In genomic region chr7:27165007-27165655, GRCm38 (mm10) we compare ENCODE assay signal across 8 mouse cellular contexts. TPM values are rescaled to one million over a fixed set of nuclear protein-coding genes. Genes with fewer than 3 reads are reported as not detected.
DNase-seq lines count a peak whose midpoint lies in the region; ATAC-seq and TF ChIP-seq lines count a peak whose summit lies in the region.

No protein-coding gene starts in this region.

- peak overlapping the region; percentile 76 for H3K4me2 ChIP-seq in hindbrain, embryonic 15.5 days
- H3K4me2 ChIP-seq in liver, embryonic 13.5 days = peak overlapping the region; percentile 83

- H3K9ac ChIP-seq in heart, adult 2 months (ENCODE audit: low read depth, low read length) = peak overlapping the region; percentile 64
- peak overlapping the region; percentile 95 for H3K9ac ChIP-seq in ES-E14 (ENCODE audit: insufficient read depth, low read depth, low read length, poor library complexity, severe bottlenecking)
- peak overlapping the region; percentile 81 for H3K9ac ChIP-seq in hindbrain, embryonic 15.5 days
- H3K9ac ChIP-seq in liver, embryonic 13.5 days = peak overlapping the region; percentile 86

- no peak for TF ChIP-seq CTCF in heart, adult 2 months (IDR thresholded peaks at IDR 0.05)

- intact Hi-C loops in heart, adult 2 months (cut with DNase I) = loop anchor here (10.0 kb wide), 1 partner anchor 310 kb away; the partner anchor contains the start of gene Sertad3
- intact Hi-C loops in heart, postnatal 36 days (cut with DNase I) = loop anchor here (10.0 kb wide), 1 partner anchor 320 kb away; the partner anchor contains the start of gene Sertad1

- peaks cover 8% of the 10 kb centered on the region for H3K79me2 ChIP-seq in heart, adult 2 months (replicated peaks; ENCODE audit: control insufficient read depth, insufficient read depth, low read length)

- ATAC-seq in hindbrain, embryonic 15.5 days (ENCODE audit: low FRiP score, low read depth) = peak; percentile 6; the same call in 1 of the 2 replicates
- ATAC-seq in liver, embryonic 13.5 days (ENCODE audit: low read depth) = no peak

- DNase-seq in heart, adult 2 months = peak; percentile 49 to 55
- DNase-seq in heart, postnatal 36 days = no peak
- DNase-seq in ES-E14 (ENCODE audit: low read depth, low spot score) = no peak
- DNase-seq in embryonic facial prominence, embryonic 10.5 days (ENCODE audit: low spot score) = no peak
- DNase-seq in liver, embryonic 13.5 days = no peak
- no peak for DNase-seq in T-cell, adult 2 months (ENCODE audit: low spot score)
- DNase-seq in left cerebral cortex, adult 18-20 months (ENCODE audit: low spot score in 2 of 2) = no peak

- H3K9me3 ChIP-seq in ES-E14 (ENCODE audit: control insufficient read depth, insufficient read depth, low read depth, low read length) = no peaks in the 10 kb centered on the region
- 0 out of 2 replicates have a peak, but pooled peaks cover 2% of the 10 kb centered on the region for H3K9me3 ChIP-seq in embryonic facial prominence, embryonic 10.5 days
- H3K9me3 ChIP-seq in hindbrain, embryonic 15.5 days = no peaks in the 10 kb centered on the region
- H3K9me3 ChIP-seq in liver, embryonic 13.5 days (replicated peaks) = no peaks in the 10 kb centered on the region

- TF ChIP-seq POLR2A in heart, adult 2 months (IDR thresholded peaks at IDR 0.05; ENCODE audit: insufficient read depth, low read depth, low read length) = no peak

- 60% methylated on average over 23 of the region's 23 CpGs for WGBS in heart, adult 2 months
- 74% methylated on average over 23 of the region's 23 CpGs for WGBS in embryonic facial prominence, embryonic 10.5 days
- 65% methylated on average over 23 of the region's 23 CpGs for WGBS in hindbrain, embryonic 15.5 days
- 80% methylated on average over 23 of the region's 23 CpGs for WGBS in liver, embryonic 13.5 days (ENCODE audit: insufficient replicate concordance)

- H3K4me1 ChIP-seq in heart, adult 2 months (ENCODE audit: control insufficient read depth, insufficient read depth, low read length) = peaks cover 35% of the 10 kb centered on the region
- peaks cover 3 to 14% of the 10 kb centered on the region in 2 experiments; a peak in 3 of 4 replicates for H3K4me1 ChIP-seq in ES-E14 (ENCODE audit: control insufficient read depth in 2 of 2, insufficient read depth in 2 of 2, low read length in 2 of 2, poor library complexity in 1 of 2)
- peaks cover 58% of the 10 kb centered on the region for H3K4me1 ChIP-seq in embryonic facial prominence, embryonic 10.5 days
- H3K4me1 ChIP-seq in hindbrain, embryonic 15.5 days (replicated peaks) = peaks cover 63% of the 10 kb centered on the region
- peaks cover 75% of the 10 kb centered on the region for H3K4me1 ChIP-seq in liver, embryonic 13.5 days (replicated peaks)

- no peaks in the 10 kb centered on the region for H3K27me3 ChIP-seq in heart, adult 2 months (ENCODE audit: control insufficient read depth, insufficient read depth, low read length)
- no peaks in the 10 kb centered on the region for H3K27me3 ChIP-seq in embryonic facial prominence, embryonic 10.5 days (replicated peaks; ENCODE audit: low read depth, poor library complexity, severe bottlenecking)
- no peaks in the 10 kb centered on the region for H3K27me3 ChIP-seq in hindbrain, embryonic 15.5 days
- H3K27me3 ChIP-seq in liver, embryonic 13.5 days = no peaks in the 10 kb centered on the region

- peak overlapping the region; percentile 95 for H3K27ac ChIP-seq in heart, adult 2 months
- H3K27ac ChIP-seq in ES-E14 (ENCODE audit: insufficient read depth, low read depth, low read length, poor library complexity, severe bottlenecking) = no peak overlapping the region; the same call in none of the 2 replicates
- peak overlapping the region; percentile 98 for H3K27ac ChIP-seq in embryonic facial prominence, embryonic 10.5 days (replicated peaks)
- H3K27ac ChIP-seq in hindbrain, embryonic 15.5 days (replicated peaks) = peak overlapping the region; percentile 98
- H3K27ac ChIP-seq in liver, embryonic 13.5 days = peak overlapping the region; percentile 87

- TF ChIP-seq EP300 in heart, adult 2 months (IDR thresholded peaks at IDR 0.05; ENCODE audit: insufficient read depth, low read depth, low read length) = no peak

- in situ Hi-C loops in ES-E14 (cut with MboI; ENCODE audit: low sequenced_read_pairs in 2 of 2, unreplicated experiment in 2 of 2) = no loop called here

- H3K36me3 ChIP-seq in heart, adult 2 months (ENCODE audit: control insufficient read depth, insufficient read depth, low read length) = peaks cover 7% of the 10 kb centered on the region; the same call in 1 of the 2 replicates
- H3K36me3 ChIP-seq in ES-E14 (ENCODE audit: control insufficient read depth, insufficient read depth, low read length, poor library complexity, severe bottlenecking) = no peaks in the 10 kb centered on the region; the same call in 1 of the 2 replicates
- peaks cover 54% of the 10 kb centered on the region for H3K36me3 ChIP-seq in embryonic facial prominence, embryonic 10.5 days (replicated peaks)
- peaks cover 9% of the 10 kb centered on the region; the same call in 1 of the 2 replicates for H3K36me3 ChIP-seq in hindbrain, embryonic 15.5 days
- H3K36me3 ChIP-seq in liver, embryonic 13.5 days = peaks cover 36% of the 10 kb centered on the region

- peak overlapping the region; percentile 72 for H3K4me3 ChIP-seq in heart, adult 2 months
- H3K4me3 ChIP-seq in ES-E14 (ENCODE audit: insufficient read depth in 1 of 2, low read depth in 1 of 2, low read length in 2 of 2, poor library complexity in 1 of 2, severe bottlenecking in 1 of 2) = peak overlapping the region; percentile 72 to 87
- H3K4me3 ChIP-seq in embryonic facial prominence, embryonic 10.5 days = peak overlapping the region; percentile 82
- peak overlapping the region; percentile 78 for H3K4me3 ChIP-seq in hindbrain, embryonic 15.5 days
- peak overlapping the region; percentile 83 for H3K4me3 ChIP-seq in liver, embryonic 13.5 days (replicated peaks)

TF ChIP-seq in ES-E14, 5 proteins besides CTCF, POLR2A, EP300 and RAD21:
- no peak for TF ChIP-seq MAFK (IDR thresholded peaks at IDR 0.05; ENCODE audit: insufficient read depth, low read depth, low read length)
- no peak for TF ChIP-seq ZC3H11A (IDR thresholded peaks at IDR 0.05; ENCODE audit: borderline replicate concordance, low read depth, low read length)
- TF ChIP-seq CHD2 (IDR thresholded peaks at IDR 0.05; ENCODE audit: low read depth, low read length) = no peak

RNA-seq across cellular contexts. Expression of gene Egln2, which starts 1.5 kb away (rescaled TPM):
- 10 to 100 TPM; 51.8 to 64.4 TPM for total RNA-seq in heart, adult 2 months (2021)
- 52.4 and 57.7 TPM in 2 replicates for polyA plus RNA-seq in heart, adult 2 months (2012; rRNA removed)
- 10 to 100 TPM; 59.3 to 61.7 TPM for total RNA-seq in heart, postnatal 36 days (2021)
- total RNA-seq in ES-E14 (2012; rRNA removed) = 53.4 and 56.3 TPM in 2 replicates
- 77.5 and 81.3 TPM in 2 replicates for polyA plus RNA-seq in embryonic facial prominence, embryonic 10.5 days (2016; fragmentation: Nextera tagmentation; extraction: Ambion mirVana)
- polyA plus RNA-seq in hindbrain, embryonic 15.5 days (2015; fragmentation: Nextera tagmentation; extraction: Ambion mirVana) = 96.4 and 107 TPM in 2 replicates
- polyA plus RNA-seq in liver, embryonic 13.5 days (2015; fragmentation: Nextera tagmentation; extraction: Ambion mirVana) = 27.6 and 28.7 TPM in 2 replicates
- total RNA-seq in left cerebral cortex, adult 18-20 months (2021) = 100 to 1,000 TPM; 101 to 115 TPM

RNA-seq across cellular contexts. Expression of gene Cyp2t4, which starts 11.6 kb away (rescaled TPM):
- total RNA-seq in heart, adult 2 months (2021) = not detected
- not detected in 2 replicates for polyA plus RNA-seq in heart, adult 2 months (2012; rRNA removed)
- not detected for total RNA-seq in heart, postnatal 36 days (2021)
- 0.32 and 0.58 TPM in 2 replicates for total RNA-seq in ES-E14 (2012; rRNA removed)
- polyA plus RNA-seq in embryonic facial prominence, embryonic 10.5 days (2016; fragmentation: Nextera tagmentation; extraction: Ambion mirVana) = 0.09 and 0.16 TPM in 2 replicates
- 0.14 and 0.29 TPM in 2 replicates for polyA plus RNA-seq in hindbrain, embryonic 15.5 days (2015; fragmentation: Nextera tagmentation; extraction: Ambion mirVana)
- polyA plus RNA-seq in liver, embryonic 13.5 days (2015; fragmentation: Nextera tagmentation; extraction: Ambion mirVana) = 0.06 TPM in 1 of 2 replicates, not detected in the other
- total RNA-seq in left cerebral cortex, adult 18-20 months (2021) = not detected

RNA-seq across cellular contexts. Expression of gene Rab4b, which starts 13.6 kb away (rescaled TPM):
- total RNA-seq in heart, adult 2 months (2021) = 10 to 100 TPM; 11.0 TPM
- polyA plus RNA-seq in heart, adult 2 months (2012; rRNA removed) = 22.4 and 23.1 TPM in 2 replicates
- total RNA-seq in heart, postnatal 36 days (2021) = 10 to 100 TPM; 14.5 to 15.7 TPM
- total RNA-seq in ES-E14 (2012; rRNA removed) = 28.3 and 44.2 TPM in 2 replicates
- 60.0 and 63.1 TPM in 2 replicates for polyA plus RNA-seq in embryonic facial prominence, embryonic 10.5 days (2016; fragmentation: Nextera tagmentation; extraction: Ambion mirVana)
- 102 and 111 TPM in 2 replicates for polyA plus RNA-seq in hindbrain, embryonic 15.5 days (2015; fragmentation: Nextera tagmentation; extraction: Ambion mirVana)
- 28.5 and 28.6 TPM in 2 replicates for polyA plus RNA-seq in liver, embryonic 13.5 days (2015; fragmentation: Nextera tagmentation; extraction: Ambion mirVana)
- total RNA-seq in left cerebral cortex, adult 18-20 months (2021) = 10 to 100 TPM; 93.0 to 99.8 TPM

RNA-seq across cellular contexts. Expression of gene Gm21983, which starts 15.8 kb away (rescaled TPM):
- under 1 TPM in 1 of 2 experiments, not detected in 1; 0.16 TPM for total RNA-seq in heart, adult 2 months (2021)
- not detected in 2 replicates for polyA plus RNA-seq in heart, adult 2 months (2012; rRNA removed)
- total RNA-seq in heart, postnatal 36 days (2021) = not detected
- total RNA-seq in ES-E14 (2012; rRNA removed) = 1.3 TPM in 1 of 2 replicates, not detected in the other
- 1.3 TPM in 1 of 2 replicates, not detected in the other for polyA plus RNA-seq in embryonic facial prominence, embryonic 10.5 days (2016; fragmentation: Nextera tagmentation; extraction: Ambion mirVana)
- polyA plus RNA-seq in hindbrain, embryonic 15.5 days (2015; fragmentation: Nextera tagmentation; extraction: Ambion mirVana) = 0.39 and 1.1 TPM in 2 replicates
- polyA plus RNA-seq in liver, embryonic 13.5 days (2015; fragmentation: Nextera tagmentation; extraction: Ambion mirVana) = 0.46 TPM in 1 of 2 replicates, not detected in the other
- total RNA-seq in left cerebral cortex, adult 18-20 months (2021) = not detected

RNA-seq across cellular contexts. Expression of gene Mia, which starts 15.8 kb away (rescaled TPM):
- under 1 TPM in 1 of 2 experiments, not detected in 1; 0.39 TPM for total RNA-seq in heart, adult 2 months (2021)
- 0.50 and 0.78 TPM in 2 replicates for polyA plus RNA-seq in heart, adult 2 months (2012; rRNA removed)
- total RNA-seq in heart, postnatal 36 days (2021) = not detected
- 12.5 and 36.3 TPM in 2 replicates for total RNA-seq in ES-E14 (2012; rRNA removed)
- polyA plus RNA-seq in embryonic facial prominence, embryonic 10.5 days (2016; fragmentation: Nextera tagmentation; extraction: Ambion mirVana) = 0.62 and 1.5 TPM in 2 replicates
- 23.9 and 26.6 TPM in 2 replicates for polyA plus RNA-seq in hindbrain, embryonic 15.5 days (2015; fragmentation: Nextera tagmentation; extraction: Ambion mirVana)
- 0.85 TPM in 1 of 2 replicates, not detected in the other for polyA plus RNA-seq in liver, embryonic 13.5 days (2015; fragmentation: Nextera tagmentation; extraction: Ambion mirVana)
- 1 to 10 TPM in 1 of 2 experiments, under 1 TPM in 1; 0.70 to 1.4 TPM for total RNA-seq in left cerebral cortex, adult 18-20 months (2021)

Comparison
In these comparisons a context has a peak if more than half of its experiments do, and no peak if none do; other contexts are left out.
1. DNase-seq: peak in heart, adult 2 months (2 of 2); none in heart, postnatal 36 days (0 of 2), ES-E14 (single experiment), embryonic facial prominence, embryonic 10.5 days (single experiment), liver, embryonic 13.5 days (single experiment), T-cell, adult 2 months (single experiment) and left cerebral cortex, adult 18-20 months (0 of 2).
2. Peak in every context shown above with its lines, with median percentiles within 50 percentile points of each other: H3K4me3 ChIP-seq and H3K9ac ChIP-seq.